Mouse (Mus musculus): ENCODE data around the gene Polg.

Polg gene

DNA sequence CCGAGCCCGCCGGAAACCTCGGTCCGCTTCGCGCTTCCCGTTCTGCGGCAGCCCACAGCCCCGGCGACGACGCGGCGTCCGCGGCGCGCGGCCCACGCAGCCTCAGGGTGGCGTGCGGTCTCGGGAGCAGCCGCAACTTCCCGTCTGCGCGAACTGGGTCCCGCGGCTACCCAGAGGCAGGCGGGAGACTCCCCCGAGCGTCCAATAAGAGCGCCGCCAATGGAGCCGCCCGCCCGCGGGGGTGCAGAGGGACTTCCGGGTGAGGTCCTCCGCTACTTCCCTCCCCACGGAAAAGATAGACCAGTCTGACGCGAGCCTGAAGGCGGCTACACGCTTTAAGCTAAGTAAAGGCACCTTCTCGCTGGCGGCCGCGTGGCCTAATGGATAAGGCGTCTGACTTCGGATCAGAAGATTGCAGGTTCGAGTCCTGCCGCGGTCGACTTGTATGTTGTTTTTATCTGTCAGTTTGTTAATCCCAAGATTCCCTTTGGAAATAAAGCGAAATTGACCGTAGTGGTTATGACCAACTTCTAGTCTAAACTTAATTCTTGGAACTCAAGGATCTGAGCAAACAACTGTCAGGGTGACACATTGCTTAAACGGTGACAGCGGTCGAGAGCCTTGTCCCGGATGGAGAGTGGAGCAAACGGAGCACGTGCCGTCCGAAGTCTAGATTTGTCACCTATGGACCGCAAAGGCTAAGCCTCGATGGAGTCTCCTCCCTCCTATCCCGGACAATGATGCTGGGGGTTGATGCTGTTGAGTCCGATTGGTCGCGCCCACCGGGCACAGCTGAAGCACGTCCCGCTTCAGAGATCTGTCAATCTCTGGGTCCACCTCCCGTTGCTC, at the start of gene Polg:
Gene Polg (minus strand): TSS at position 310 of the 849 bp plus-strand sequence.
- peak; percentile 99 for DNase-seq (ENCODE audit: low read depth, low spot score)

DNA sequence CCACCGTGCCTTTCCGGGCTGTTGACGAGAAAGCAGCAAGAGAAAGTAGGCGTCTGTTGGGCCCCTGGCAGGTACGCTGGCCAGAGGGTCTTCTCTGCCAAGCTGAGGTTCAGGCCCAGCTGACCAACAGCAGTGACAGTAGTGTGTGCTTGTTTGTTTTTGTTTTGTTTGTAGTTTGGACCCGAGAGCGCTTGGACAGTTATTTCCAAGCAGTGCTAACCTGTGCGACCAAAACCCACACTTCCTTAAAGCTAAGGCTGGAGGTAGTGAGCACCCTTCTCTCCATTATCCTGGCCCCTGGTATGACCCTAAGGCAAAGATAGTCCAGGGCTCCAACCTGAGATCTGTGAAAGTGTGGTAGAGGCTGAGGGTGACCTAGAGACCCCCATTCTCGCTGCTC, 49.7 kb upstream of the Polg start:
- DNase-seq (ENCODE audit: low read depth, low spot score): no peak

DNA sequence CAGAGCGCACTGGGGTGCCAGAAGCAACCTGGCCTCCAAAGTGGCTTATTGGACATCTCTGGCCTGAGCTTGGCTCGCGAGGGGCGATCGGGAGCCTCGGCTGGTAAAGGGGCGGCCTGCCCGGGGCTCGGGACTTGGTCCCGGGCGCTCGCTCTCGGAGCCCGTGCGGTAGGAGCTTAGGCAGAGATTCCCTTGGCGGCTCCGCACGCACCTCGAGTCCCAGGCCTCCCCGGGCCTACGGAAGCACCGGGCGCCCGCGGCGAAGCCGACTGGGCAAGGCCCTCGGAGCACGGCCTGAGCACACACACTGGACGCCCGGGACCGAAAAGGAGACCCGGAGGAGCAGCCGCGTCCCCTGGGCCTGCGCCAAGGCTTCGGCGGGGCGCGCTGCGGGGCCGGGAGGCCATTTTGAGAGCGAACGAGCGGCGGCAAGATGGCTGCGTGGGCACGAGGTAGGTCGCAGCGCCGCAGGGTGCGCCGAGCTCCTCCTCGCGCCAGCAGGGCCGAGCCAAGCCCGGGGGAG, 49.1 kb upstream of the Polg start:
- DNase-seq (ENCODE audit: low read depth, low spot score): no peak

DNA sequence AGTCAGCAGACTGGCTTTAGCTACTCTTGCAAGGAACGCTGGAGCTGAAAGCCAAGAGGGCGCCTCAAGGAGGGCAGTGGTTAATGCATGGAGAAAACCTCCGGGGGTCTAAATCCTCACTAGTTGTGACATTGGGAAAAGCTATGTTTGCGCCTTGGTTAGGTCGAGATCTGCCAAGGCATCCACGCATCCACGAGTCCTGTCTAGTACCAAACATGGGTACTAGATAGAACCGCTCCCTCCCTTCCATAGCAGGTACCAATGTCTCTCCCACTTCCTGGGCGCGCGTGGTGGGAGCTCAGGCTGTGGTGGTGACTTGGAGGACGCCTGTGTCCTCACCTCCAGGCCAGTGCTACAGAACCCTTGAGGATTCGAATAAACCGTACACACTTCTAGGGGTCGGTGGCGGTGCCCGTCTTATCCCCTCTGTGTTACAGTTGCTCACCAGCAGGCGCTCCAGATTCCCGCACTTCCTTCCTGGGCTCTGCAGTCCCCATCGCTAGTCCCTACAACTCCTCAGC, 48.3 kb upstream of the Polg start:
- no peak for DNase-seq (ENCODE audit: low read depth, low spot score)

DNA sequence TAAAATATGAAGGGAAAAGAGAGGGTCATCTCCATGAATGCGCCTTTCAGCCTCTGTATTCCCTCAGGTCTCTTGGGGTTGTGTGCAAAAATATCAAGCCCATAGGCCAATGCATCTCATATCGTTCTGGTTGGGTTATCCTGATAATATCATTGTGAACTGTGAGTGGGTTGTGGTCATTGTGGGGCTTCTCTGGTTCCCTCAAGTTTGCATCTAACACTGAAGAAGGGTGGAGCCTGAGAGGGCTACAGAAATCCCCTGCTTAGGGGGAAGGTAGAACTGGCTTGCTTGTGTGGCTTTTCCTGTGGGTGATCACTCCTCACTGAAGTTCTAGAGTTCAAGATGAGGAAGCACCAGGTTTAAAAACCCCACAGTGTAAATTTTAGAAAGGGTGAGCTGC, 47.3 kb upstream of the Polg start:
- no peak for DNase-seq (ENCODE audit: low read depth, low spot score)

DNA sequence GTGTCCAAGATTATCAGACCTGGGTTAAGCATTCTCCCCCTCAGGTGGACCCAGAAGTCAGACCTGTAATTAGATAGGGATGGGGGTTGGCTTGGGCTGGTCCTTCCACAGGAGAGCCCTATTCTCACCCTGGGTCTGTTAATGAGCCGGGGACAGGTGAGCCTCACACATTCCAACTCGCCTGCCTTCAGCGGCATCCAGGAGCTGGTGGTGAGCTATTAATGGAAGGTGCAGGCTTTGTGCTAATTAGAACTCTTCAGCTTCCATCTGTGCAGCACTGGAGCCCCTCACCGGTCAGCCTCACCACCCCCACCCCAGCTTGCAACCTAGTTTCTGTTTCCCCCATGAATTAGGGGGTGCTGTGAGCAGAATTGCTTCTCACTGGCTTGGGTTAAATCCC, 46.3 kb upstream of the Polg start:
- no peak for DNase-seq (ENCODE audit: low read depth, low spot score)

DNA sequence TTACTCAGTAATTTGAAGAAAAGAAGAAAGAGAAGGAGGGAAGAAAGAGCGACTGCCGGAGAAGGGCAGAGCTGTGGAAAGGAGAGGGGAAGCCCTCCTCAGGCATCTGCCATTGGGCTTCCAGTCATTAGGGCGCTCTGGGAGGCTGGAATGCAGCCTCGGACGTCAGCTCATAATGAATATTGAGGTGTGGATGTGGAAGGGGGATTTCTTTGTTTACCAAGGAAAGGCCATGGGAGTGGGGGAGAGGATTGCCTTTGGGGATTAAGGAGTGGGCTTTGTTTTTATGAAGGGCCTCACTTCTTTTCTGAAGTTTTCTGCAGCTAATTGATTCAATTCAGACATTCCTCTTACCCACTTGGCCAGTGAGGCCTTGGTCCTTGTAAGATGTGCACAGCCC, 45.5 kb upstream of the Polg start:
- no peak for DNase-seq (ENCODE audit: low read depth, low spot score)

DNA sequence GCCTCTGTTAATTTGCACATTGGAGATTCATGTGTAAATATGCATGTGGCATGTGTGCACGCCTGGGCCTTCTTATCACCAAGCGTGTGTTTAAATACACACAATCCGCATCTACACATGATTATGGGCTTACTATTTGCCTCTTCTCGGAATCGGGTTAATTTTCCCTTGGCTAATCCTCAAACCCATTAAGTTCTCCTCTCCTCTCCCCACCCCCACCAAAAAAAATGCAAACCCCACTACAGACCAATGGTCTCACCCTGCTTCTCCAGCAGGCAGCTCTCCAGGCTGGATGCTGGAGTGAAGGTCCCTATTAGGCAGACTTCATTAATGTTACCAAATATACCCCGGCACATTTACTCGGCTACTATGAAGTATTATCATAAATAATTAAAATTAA, 45.0 kb upstream of the Polg start:
- DNase-seq (ENCODE audit: low read depth, low spot score): no peak

DNA sequence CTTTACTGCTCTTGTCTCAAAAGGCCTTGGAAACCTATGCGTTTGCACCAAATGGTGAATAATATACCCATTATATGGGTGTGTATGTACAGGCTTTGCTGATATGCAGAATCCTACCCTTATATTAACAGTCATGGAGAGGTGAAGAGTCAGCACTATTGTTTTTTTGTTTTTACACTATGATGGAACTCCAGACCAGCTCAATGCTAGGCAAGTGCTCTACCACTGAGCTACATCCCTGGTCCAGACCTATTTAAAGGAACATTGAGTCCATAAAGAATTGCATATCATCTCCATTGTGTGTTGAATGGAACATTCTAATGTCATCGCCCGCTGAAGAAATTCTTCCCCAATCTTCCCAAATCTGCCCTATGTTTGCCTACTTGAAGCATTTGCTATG, 44.5 kb upstream of the Polg start:
- DNase-seq (ENCODE audit: low read depth, low spot score): no peak

DNA sequence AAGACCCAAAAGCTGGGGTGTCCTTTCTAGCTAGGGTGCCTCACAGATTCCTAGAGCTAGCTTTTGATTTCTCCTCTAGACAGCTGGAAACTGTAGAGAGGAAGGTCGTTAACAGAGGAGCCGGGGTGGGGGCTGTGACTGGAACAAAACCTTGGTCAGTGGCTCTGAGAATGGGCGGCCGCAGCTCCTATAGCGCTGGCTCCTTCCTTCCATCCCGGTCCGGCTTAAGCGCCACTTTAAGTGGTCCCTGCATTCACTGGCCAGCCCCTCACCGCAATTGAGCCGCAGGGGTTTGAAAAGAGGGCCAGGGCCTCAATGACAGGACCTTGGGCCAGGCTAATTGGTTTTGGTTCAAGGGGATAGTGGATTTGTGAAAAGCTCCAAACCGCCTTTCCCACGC, 43.5 kb upstream of the Polg start:
- DNase-seq (ENCODE audit: low read depth, low spot score): no peak

DNA sequence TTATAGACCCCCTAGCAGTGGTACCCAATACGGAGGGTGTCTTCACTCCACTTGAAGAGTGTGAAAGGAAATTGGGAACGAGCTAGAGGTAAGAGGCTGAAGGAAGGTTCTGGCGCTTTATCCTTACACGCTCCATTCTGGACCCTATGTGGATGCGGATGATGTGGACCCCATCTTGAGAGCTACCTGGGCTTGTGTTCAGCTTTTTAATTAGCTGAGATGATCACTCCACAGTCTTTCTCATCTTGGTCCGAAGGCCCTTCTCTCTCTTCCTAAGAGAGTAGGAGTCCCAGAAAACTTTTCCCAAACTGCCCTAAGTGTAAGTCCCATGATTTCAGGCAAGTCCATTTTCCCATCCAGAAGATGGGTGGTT, 43.1 kb upstream of the Polg start:
- DNase-seq (ENCODE audit: low read depth, low spot score): no peak

DNA sequence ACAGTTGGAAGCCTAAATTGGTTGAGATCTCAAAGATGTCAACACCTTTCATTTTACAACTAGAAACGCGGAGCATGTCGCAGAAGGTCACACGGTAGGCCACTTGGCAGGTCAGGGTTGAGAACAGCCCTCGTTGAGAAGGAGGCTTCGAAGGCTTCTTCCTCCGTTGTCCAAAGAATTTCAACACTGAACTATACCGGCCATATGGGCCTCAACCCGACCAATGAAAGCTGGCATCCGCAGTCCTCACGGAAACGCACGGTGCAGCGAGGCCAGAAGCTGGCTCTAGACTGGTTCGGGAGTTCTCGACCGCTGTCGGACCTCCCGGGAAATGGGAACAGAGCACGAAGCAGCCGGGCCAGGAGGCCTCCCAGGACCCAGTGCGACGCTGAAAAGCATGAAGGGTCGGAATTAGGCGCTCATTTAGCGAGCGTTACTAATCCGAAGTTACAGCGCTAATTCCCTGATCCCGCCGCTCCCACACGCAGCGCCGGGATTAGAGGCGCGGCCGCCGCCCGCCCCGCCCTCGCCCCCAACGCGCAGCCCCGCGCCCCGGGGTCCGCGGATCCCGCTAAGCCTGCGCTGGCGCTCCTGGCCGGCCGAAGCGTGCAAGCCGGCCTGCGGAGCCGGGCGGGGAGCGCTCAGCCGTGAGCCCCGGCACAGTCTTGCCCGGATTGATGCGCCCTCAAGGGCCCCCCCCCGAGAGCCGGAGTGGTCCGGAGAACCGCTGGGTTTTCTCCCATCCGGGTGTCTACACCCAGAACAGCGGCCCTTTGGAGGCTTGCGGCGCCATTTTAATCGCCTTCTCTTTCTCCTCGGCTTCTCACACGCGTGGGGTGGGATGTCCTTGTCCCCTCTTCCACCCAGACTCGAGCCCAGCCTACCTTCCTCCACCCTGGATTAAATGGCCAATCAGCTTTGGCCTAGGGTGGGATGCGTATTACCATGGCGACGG, 42.4 kb upstream of the Polg start:
- no peak for DNase-seq (ENCODE audit: low read depth, low spot score)

DNA sequence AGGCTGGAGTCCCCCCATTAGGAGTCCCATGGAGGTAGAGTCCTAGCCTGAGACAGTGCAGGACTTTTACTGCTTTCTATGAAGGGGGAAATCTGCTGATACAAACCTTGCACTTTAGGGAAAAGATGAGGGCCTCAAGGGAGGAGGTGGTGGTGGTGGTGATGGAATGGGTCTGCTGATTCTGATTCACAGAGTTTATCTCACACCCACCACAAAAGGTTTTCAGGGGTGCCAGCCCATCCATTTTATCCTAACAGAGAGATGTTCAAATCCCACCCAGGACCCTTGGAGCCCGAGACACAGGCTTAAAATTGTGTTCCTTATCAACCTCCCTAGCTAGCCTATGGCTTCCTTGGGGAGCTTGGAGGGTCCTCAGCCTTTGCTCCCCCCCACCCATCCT, 41.6 kb upstream of the Polg start:
- no peak for DNase-seq (ENCODE audit: low read depth, low spot score)

DNA sequence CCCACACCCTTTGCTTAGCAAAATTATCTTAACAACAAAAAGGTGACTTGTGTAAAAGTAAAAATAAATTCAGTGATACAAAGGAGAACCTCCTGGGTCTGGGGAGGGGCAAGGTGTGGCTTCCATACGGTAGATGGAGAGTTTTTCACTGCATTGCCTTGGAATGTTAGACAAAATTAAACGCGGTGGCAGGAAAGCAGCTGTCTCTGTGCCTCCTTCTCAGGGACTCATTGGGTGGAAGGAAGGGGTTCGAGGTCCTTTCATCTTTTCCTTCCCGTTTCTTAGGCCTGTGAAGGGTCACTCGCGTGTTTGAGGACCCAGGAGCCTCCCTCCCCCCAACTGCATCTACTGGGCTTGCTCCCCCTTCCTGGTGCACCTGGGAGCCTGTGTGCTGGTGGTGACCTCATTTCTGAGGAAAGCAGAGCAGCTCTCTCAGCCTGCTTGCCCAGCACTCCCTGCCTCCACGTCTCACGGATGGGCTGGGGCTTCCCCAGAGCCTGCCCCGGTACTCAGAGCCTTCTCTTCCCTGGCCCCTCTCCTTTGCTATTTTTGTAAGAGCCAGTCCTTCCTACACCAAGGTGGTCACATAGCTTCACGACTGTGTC, 41.0 kb upstream of the Polg start:
- DNase-seq (ENCODE audit: low read depth, low spot score): no peak

DNA sequence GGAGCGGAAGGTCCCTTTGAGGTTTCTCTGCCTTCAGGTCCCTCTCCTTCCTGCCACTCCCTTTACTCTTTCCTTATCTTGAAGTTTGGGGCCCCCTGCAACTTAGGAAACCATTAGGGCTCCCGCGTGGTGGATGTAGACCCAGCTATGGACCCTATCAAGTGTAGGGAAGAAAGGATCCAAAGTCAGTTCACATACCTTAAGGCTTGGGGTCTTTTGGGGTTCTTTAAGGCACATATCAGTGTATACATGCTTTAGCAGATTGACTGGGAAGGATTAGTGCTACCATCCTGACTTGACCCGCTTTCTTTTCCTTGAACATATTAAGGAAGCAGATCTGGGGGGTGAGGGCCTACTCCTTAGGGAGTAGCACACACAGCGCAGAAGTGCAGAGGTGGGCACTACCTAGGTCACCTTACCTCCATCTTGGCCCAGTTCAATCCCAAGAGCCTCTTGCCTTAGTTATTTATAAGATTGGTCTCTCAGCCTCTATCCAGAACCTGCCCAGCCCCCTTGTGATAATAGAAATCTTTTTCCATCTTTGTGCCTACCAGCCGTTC, 40.4 kb upstream of the Polg start:
- DNase-seq (ENCODE audit: low read depth, low spot score): no peak

DNA sequence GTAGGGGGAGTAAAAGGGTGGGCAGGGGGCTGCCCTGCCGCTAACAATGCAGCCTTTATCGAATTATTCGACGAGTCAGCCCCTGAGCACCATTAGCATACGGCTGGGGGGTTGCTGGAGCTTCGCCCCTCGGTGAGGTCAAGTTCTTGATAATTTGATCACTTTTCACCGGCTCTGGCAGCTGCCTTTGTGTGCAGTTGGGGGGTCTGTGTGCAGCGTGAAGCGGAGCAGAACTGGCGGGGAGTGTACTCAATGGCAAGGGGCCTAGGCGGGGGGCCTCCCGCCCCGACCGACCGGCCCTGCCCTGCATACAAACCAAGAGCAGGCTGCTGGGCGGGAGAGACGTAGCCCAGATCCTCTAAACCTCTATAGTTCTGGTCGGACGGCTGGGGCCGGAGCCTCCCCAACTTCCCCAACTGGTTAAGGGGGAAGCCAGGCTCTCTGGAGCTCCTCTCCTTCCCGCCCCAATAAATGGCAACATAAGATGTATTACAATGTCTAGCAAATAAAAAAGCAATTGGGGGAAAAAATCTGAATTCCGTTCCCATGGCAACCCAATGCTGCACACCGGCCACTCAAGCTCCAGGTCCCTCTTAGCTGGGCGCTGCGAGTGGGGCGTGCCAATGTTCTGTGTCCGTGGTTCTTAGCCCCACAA, 39.8 kb upstream of the Polg start:
- DNase-seq (ENCODE audit: low read depth, low spot score): no peak

DNA sequence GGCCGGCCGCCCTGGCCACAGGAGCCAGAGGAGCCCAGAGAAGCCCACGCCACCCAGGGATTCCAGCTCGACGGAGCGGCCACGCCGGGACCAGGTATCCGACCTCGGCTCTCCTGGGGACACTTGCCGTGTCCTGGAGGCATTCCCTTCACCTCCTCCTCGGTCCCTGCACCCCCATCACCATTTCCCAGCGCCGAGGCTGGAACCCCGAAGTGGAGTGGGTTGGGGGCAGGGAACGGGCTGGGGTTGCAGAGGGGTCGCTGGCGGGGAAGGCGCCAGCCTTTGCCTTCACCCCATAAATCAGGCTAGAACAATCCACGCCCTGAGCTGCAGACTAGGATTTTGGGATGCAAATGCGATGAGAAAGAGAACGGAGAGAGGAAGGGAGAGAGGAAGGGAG, 39.2 kb upstream of the Polg start:
- no peak for DNase-seq (ENCODE audit: low read depth, low spot score)

DNA sequence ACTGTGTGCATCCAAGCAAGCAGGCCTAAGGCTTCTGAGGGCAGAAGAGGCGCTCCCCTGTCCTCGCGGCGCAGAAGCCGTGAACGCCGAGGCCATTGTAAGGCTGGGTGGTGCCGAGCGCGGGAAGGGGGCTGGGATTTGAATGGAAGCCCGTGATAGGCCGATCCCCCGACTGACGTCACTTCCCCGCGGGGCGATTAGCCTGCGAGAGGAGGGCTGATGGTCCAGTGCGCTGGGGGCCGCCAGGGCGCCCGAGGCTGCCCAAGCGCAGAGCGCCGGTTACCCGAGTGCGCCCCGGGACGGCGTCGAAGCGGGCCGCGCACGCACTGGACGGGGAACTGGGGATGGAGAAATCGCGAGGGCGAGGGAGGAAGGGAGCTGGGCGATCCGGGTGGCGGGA, 38.6 kb upstream of the Polg start:
- DNase-seq (ENCODE audit: low read depth, low spot score): no peak

DNA sequence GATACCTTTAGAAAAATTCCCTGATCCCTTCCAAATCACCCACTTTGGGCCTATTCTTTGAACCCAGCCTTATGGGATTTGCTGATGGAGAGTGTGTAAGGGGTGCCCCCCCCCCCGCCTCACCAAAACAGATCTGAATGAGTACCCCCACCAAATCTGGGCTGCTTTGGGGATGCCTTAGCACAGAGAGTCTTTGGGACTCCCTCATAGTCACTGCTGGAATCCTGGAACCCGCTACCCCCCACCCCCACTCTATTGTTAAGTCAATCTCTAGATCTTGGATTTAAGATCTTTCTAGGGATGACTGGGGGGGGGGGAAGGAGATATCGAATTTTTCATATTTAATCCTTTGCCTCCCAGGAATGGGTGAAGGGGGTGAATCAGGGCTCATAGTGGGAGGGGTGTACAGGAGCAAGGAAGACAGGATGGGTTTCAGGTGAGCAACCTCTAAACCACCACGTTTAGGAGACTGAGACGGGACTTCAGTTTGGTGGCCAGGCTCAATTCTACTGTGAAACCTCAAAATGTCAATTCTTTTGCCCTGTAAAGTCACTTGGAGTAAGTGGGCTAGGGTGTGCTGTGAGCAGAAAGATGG, 37.6 kb upstream of the Polg start:
- DNase-seq (ENCODE audit: low read depth, low spot score): no peak

DNA sequence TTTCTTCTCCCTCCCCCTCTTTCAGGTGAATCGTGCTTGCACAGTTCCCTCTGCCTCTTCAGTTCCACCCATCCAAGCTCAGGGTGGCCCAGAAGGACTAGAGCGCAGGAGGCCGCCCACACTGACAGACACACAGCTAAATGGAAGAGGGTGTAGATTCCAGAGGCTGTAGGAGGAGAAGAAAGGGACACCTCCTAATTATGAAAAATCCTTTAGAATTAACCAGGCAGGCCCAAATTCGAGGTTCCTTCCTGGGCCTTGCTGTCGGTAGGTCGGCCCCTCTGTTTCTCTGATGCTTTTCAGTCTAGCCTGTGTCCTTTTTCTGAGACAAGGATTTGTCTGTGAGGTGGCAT, 36.9 kb upstream of the Polg start:
- DNase-seq (ENCODE audit: low read depth, low spot score): no peak
